Mouse (Mus musculus) midbrain, embryonic 11.5 days (tissue): ENCODE measurements around the gene Kmt5a. TPM values are rescaled to one million over a fixed set of nuclear protein-coding genes. Genes with fewer than 3 reads are reported as not detected.
A peak's percentile ranks its signal among the peaks of the same experiment; 100 is the strongest.

Experiments used
- ATAC-seq: fragments of 200-750 bp; cut with Nextera tagmentation; 2 replicates; pipeline ENCODE4 v1.8.0; 2017; ENCODE audit warnings: moderate TSS enrichment, moderate library complexity; ENCODE audit not compliant: low FRiP score
- DNase-seq: peaks from one replicate; pipeline ENCODE4 v3.0.0; 2015; ENCODE audit warnings: low spot score; ENCODE audit errors: missing footprints
- H3K27ac ChIP-seq: fragments of 300-500 bp; sonication (generic); 2 replicates; pipeline ENCODE4 v1.5.1; 2014; ENCODE audit warnings: low read depth, low read length
- H3K27me3 ChIP-seq: fragments of 300-500 bp; sonication (generic); 2 replicates; pipeline ENCODE4 v1.6.1; 2014; ENCODE audit warnings: mild to moderate bottlenecking, low read length, moderate library complexity, mixed read lengths; ENCODE audit not compliant: control insufficient read depth, insufficient read depth
- H3K36me3 ChIP-seq: fragments of 300-500 bp; sonication (generic); 2 replicates; pipeline ENCODE4 v1.6.1; 2014; ENCODE audit warnings: mild to moderate bottlenecking, low read length, moderate library complexity, mixed read lengths; ENCODE audit not compliant: control insufficient read depth, insufficient read depth
- H3K4me1 ChIP-seq: fragments of 300-500 bp; sonication (generic); 2 replicates; pipeline ENCODE4 v1.6.1; 2014; ENCODE audit warnings: low read length; ENCODE audit not compliant: control insufficient read depth, insufficient read depth
- H3K4me2 ChIP-seq: fragments of 300-500 bp; sonication (generic); 2 replicates; pipeline ENCODE4 v1.6.1; 2014; ENCODE audit warnings: mild to moderate bottlenecking, moderate library complexity
- H3K4me3 ChIP-seq: fragments of 300-500 bp; sonication (generic); 2 replicates; pipeline ENCODE4 v1.5.1; 2014; ENCODE audit warnings: low read depth, low read length
- H3K9ac ChIP-seq: fragments of 300-500 bp; sonication (generic); 2 replicates; pipeline ENCODE4 v1.6.1; 2014; ENCODE audit warnings: low read length
- H3K9me3 ChIP-seq: fragments of 300-500 bp; sonication (generic); 2 replicates; pipeline ENCODE4 v1.6.1; 2016; ENCODE audit warnings: low read length; ENCODE audit not compliant: control insufficient read depth
- WGBS: fragments of 180-500 bp; shearing (Covaris S2); extraction: QIAGEN DNeasy Blood & Tissue Kit; methylation state at CpG from one replicate; pipeline ENCODE4 v1.1.7; 2014; 5-methylcytosine and 5-hydroxymethylcytosine counted together
- polyA plus RNA-seq: library from polyadenylated mRNA; unstranded; fragments of >200 nt; fragmentation: Nextera tagmentation; extraction: Ambion mirVana; gene quantifications from 2 replicates; pipeline ENCODE4 v1.2.1, GENCODE M21; 2014

Kmt5a gene
- polyA plus RNA-seq, 1 experiment from 2014 or later = 90.0 TPM

GRCm38 (mm10) chr5:124425412-124426259 lies 14.1 kb upstream of the Kmt5a start, which contains the start of gene Sbno1:
Sbno1 (minus strand) TSS chr5:124426001.
- peak; percentile 99 for DNase-seq
- H3K4me2 ChIP-seq = peak within 1 kb of the TSS; percentile 92
- under 1% methylated on average over 53 of the region's 81 CpGs for WGBS

GRCm38 (mm10) chr5:124426475-124427071 lies 13.2 kb upstream of the Kmt5a start:
- Histone ChIP-seq H3K27me3 (no peaks in the 10 kb centered on the region), H3K4me2 (no peak overlapping the region), H3K9ac (peak overlapping the region; percentile 86), H3K9me3 (no peaks in the 10 kb centered on the region), H3K4me1 (peaks cover 5% of the 10 kb centered on the region; the same call in 1 of the 2 replicates), H3K4me3 (peak overlapping the region; percentile 99; the same call in 1 of the 2 replicates), H3K36me3 (no peaks in the 10 kb centered on the region), H3K27ac (no peak overlapping the region)
- DNase-seq (no peak), ATAC-seq (no peak)
- 94% methylated on average over 10 of the region's 10 CpGs for WGBS

More at GRCm38 (mm10) chr5:124425412-124426259, 14.1 kb upstream of the Kmt5a start, which contains the start of gene Sbno1:
- Histone ChIP-seq H3K4me1 (peaks cover 5% of the 10 kb centered on the region; the same call in 1 of the 2 replicates), H3K27ac (peak within 1 kb of the TSS; percentile 71), H3K9ac (peak within 1 kb of the TSS; percentile 94), H3K4me3 (peak within 1 kb of the TSS; percentile 99), H3K36me3 (no peaks in the 10 kb centered on the region), H3K27me3 (no peaks in the 10 kb centered on the region), H3K9me3 (no peaks in the 10 kb centered on the region)
- peak; percentile 92 for ATAC-seq

- Histone ChIP-seq H3K9me3 (no peaks in the 10 kb centered on the region), H3K4me3 (no peak overlapping the region), H3K27ac (no peak overlapping the region), H3K4me2 (no peak overlapping the region), H3K36me3 (no peaks in the 10 kb centered on the region), H3K4me1 (no peaks in the 10 kb centered on the region), H3K27me3 (no peaks in the 10 kb centered on the region), H3K9ac (no peak overlapping the region)
- peak; percentile 61 for ATAC-seq
- DNase-seq = peak; percentile 94
Observed at GRCm38 (mm10) chr5:124432398-124433012, 7.2 kb upstream of the Kmt5a start.

GRCm38 (mm10) chr5:124433048-124433447 lies 6.7 kb upstream of the Kmt5a start:
- Histone ChIP-seq H3K4me1 (no peaks in the 10 kb centered on the region), H3K36me3 (no peaks in the 10 kb centered on the region), H3K4me2 (no peak overlapping the region), H3K27me3 (no peaks in the 10 kb centered on the region), H3K4me3 (no peak overlapping the region), H3K9ac (no peak overlapping the region), H3K27ac (no peak overlapping the region), H3K9me3 (no peaks in the 10 kb centered on the region)
- WGBS = 66% methylated on average over 2 of the region's 2 CpGs
- DNase-seq = no peak
- no peak for ATAC-seq

- Histone ChIP-seq H3K4me3 (no peak overlapping the region), H3K4me2 (no peak overlapping the region), H3K27ac (no peak overlapping the region), H3K4me1 (peaks cover 5% of the 10 kb centered on the region; the same call in 1 of the 2 replicates), H3K27me3 (no peaks in the 10 kb centered on the region), H3K9me3 (no peaks in the 10 kb centered on the region), H3K36me3 (no peaks in the 10 kb centered on the region), H3K9ac (no peak overlapping the region)
- WGBS = 86% methylated on average over 5 of the region's 5 CpGs
- DNase-seq (no peak), ATAC-seq (no peak)
Observed at GRCm38 (mm10) chr5:124438229-124438628, 1.5 kb upstream of the Kmt5a start.

- Histone ChIP-seq H3K27ac (no peak overlapping the region), H3K9ac (no peak overlapping the region)
- WGBS = 69% methylated on average over 5 of the region's 5 CpGs
Observed at GRCm38 (mm10) chr5:124438746-124439145, 984 bp upstream of the Kmt5a start.

GRCm38 (mm10) chr5:124440094-124440701 lies 468 bp downstream of the Kmt5a start:
- no peak; the same call in 1 of the 2 replicates for ATAC-seq
- peak overlapping the region; percentile 91 for H3K4me2 ChIP-seq
- H3K4me1 ChIP-seq = peaks cover 10% of the 10 kb centered on the region; the same call in 1 of the 2 replicates

More at GRCm38 (mm10) chr5:124438746-124439145, 984 bp upstream of the Kmt5a start:
- Histone ChIP-seq H3K4me2 (peak overlapping the region; percentile 91; the same call in 1 of the 2 replicates), H3K4me3 (no peak overlapping the region), H3K36me3 (no peaks in the 10 kb centered on the region), H3K9me3 (no peaks in the 10 kb centered on the region), H3K27me3 (no peaks in the 10 kb centered on the region), H3K4me1 (peaks cover 5% of the 10 kb centered on the region; the same call in 1 of the 2 replicates)
- no peak for DNase-seq
- no peak for ATAC-seq

GRCm38 (mm10) chr5:124442628-124443027 lies 2.9 kb downstream of the Kmt5a start:
- Histone ChIP-seq H3K27me3 (no peaks in the 10 kb centered on the region), H3K9ac (no peak overlapping the region), H3K27ac (no peak overlapping the region), H3K4me3 (no peak overlapping the region), H3K36me3 (no peaks in the 10 kb centered on the region), H3K9me3 (no peaks in the 10 kb centered on the region), H3K4me2 (no peak overlapping the region), H3K4me1 (peaks cover 19% of the 10 kb centered on the region)
- 78% methylated on average over 2 of the region's 2 CpGs for whole genome bisulfite sequencing
- ATAC-seq (no peak), DNase-seq (no peak)

More at GRCm38 (mm10) chr5:124440094-124440701, 468 bp downstream of the Kmt5a start:
- H3K36me3 ChIP-seq = no peaks in the 10 kb centered on the region
- DNase-seq = no peak
- H3K9me3 ChIP-seq = no peaks in the 10 kb centered on the region
- WGBS = under 1% methylated on average over 30 of the region's 30 CpGs
- H3K27ac ChIP-seq = peak overlapping the region; percentile 82
- peak overlapping the region; percentile 76 for H3K9ac ChIP-seq
- H3K4me3 ChIP-seq = peak overlapping the region; percentile 74
- H3K27me3 ChIP-seq = no peaks in the 10 kb centered on the region
